8 mouse cellular contexts compared by ENCODE assay signal in the genomic region with DNA sequence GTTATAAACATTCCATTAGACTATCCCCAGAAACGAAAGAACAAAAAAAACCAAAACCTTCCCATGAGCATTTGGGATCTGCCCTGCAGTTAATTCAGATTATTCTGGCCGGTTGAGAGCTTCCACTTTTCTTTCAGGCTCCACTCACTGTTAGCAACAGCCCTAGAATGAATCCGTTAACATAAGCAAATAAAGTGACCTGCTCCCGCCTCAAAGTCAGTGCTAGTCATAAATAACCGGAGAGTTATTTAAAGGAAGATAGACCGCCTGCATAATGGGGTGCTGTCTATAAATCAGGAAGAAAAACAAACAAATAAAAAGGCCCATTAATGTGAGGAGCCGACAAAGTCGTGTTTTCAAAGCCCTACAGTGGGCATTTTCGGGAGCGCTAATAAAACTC.
DNase-seq lines count a peak whose midpoint lies in the region; ATAC-seq and TF ChIP-seq lines count a peak whose summit lies in the region.

No protein-coding gene starts in this region.

- H3K36me3 ChIP-seq in heart, postnatal 0 days (replicated peaks; ENCODE audit: control insufficient read depth, insufficient read depth, low read length) = no peaks in the 10 kb centered on the region
- H3K36me3 ChIP-seq in embryonic facial prominence, embryonic 11.5 days (replicated peaks; ENCODE audit: control insufficient read depth, insufficient read depth, low read depth, low read length) = no peaks in the 10 kb centered on the region
- H3K36me3 ChIP-seq in hindbrain, postnatal 0 days (ENCODE audit: insufficient read depth, low read length) = no peaks in the 10 kb centered on the region
- no peaks in the 10 kb centered on the region for H3K36me3 ChIP-seq in midbrain, embryonic 16.5 days (ENCODE audit: control insufficient read depth, insufficient read depth, low read length)

- DNase-seq in heart, postnatal 0 days (ENCODE audit: low spot score) = no peak
- DNase-seq in heart, adult 18-20 months = no peak
- DNase-seq in embryonic facial prominence, embryonic 11.5 days (ENCODE audit: low spot score) = no peak
- no peak for DNase-seq in hindbrain, postnatal 0 days (ENCODE audit: low spot score)
- no peak for DNase-seq in cerebellum, adult 9-10 months
- DNase-seq in layer of hippocampus, adult 18-20 months (ENCODE audit: low spot score in 2 of 2) = no peak
- DNase-seq in layer of hippocampus, postnatal 36 days = no peak

- no peak overlapping the region for H3K27ac ChIP-seq in heart, postnatal 0 days (ENCODE audit: low read depth)
- H3K27ac ChIP-seq in embryonic facial prominence, embryonic 11.5 days (replicated peaks; ENCODE audit: low read depth, low read length) = no peak overlapping the region
- H3K27ac ChIP-seq in hindbrain, postnatal 0 days = no peak overlapping the region
- no peak overlapping the region for H3K27ac ChIP-seq in midbrain, embryonic 16.5 days (ENCODE audit: low read length)

- no peak for TF ChIP-seq CTCF in heart, postnatal 0 days (IDR thresholded peaks at IDR 0.05; ENCODE audit: low read depth)
- no peak for TF ChIP-seq CTCF in hindbrain, postnatal 0 days (IDR thresholded peaks at IDR 0.05; ENCODE audit: low read depth)

- no peaks in the 10 kb centered on the region for H3K4me1 ChIP-seq in heart, postnatal 0 days (ENCODE audit: control insufficient read depth, insufficient read depth)
- H3K4me1 ChIP-seq in embryonic facial prominence, embryonic 11.5 days (ENCODE audit: control insufficient read depth, insufficient read depth, low read length) = no peaks in the 10 kb centered on the region
- H3K4me1 ChIP-seq in hindbrain, postnatal 0 days (ENCODE audit: insufficient read depth, low read length) = no peaks in the 10 kb centered on the region
- peaks cover 10% of the 10 kb centered on the region for H3K4me1 ChIP-seq in midbrain, embryonic 16.5 days (ENCODE audit: control insufficient read depth, insufficient read depth, low read length)

- no peak overlapping the region for H3K9ac ChIP-seq in heart, postnatal 0 days (replicated peaks; ENCODE audit: low read depth, low read length)
- peak overlapping the region; percentile 37; the same call in 1 of the 2 replicates for H3K9ac ChIP-seq in embryonic facial prominence, embryonic 11.5 days (replicated peaks; ENCODE audit: low read length)
- no peak overlapping the region for H3K9ac ChIP-seq in hindbrain, postnatal 0 days (replicated peaks; ENCODE audit: low read length)
- H3K9ac ChIP-seq in midbrain, embryonic 16.5 days (ENCODE audit: low read depth, low read length) = no peak overlapping the region

- 15% methylated on average over 10 of the region's 10 CpGs for WGBS in heart, postnatal 0 days
- 14% methylated on average over 10 of the region's 10 CpGs for WGBS in embryonic facial prominence, embryonic 11.5 days
- WGBS in hindbrain, postnatal 0 days = 13% methylated on average over 10 of the region's 10 CpGs
- 7% methylated on average over 10 of the region's 10 CpGs for whole genome bisulfite sequencing in midbrain, embryonic 16.5 days

- no peaks in the 10 kb centered on the region for H3K27me3 ChIP-seq in heart, postnatal 0 days (ENCODE audit: control insufficient read depth, insufficient read depth, low read length)
- H3K27me3 ChIP-seq in embryonic facial prominence, embryonic 11.5 days (ENCODE audit: control insufficient read depth, insufficient read depth, low read length) = no peaks in the 10 kb centered on the region
- H3K27me3 ChIP-seq in hindbrain, postnatal 0 days (ENCODE audit: insufficient read depth, low read length) = peaks cover 4% of the 10 kb centered on the region; the same call in 1 of the 2 replicates
- H3K27me3 ChIP-seq in midbrain, embryonic 16.5 days (ENCODE audit: control insufficient read depth, insufficient read depth, low read depth, low read length) = peaks cover 3% of the 10 kb centered on the region; the same call in 1 of the 2 replicates

- no peaks in the 10 kb centered on the region for H3K9me3 ChIP-seq in heart, postnatal 0 days (replicated peaks; ENCODE audit: control insufficient read depth, low read length)
- H3K9me3 ChIP-seq in embryonic facial prominence, embryonic 11.5 days (replicated peaks; ENCODE audit: control insufficient read depth, low read length) = no peaks in the 10 kb centered on the region
- H3K9me3 ChIP-seq in hindbrain, postnatal 0 days (ENCODE audit: low read length) = no peaks in the 10 kb centered on the region
- H3K9me3 ChIP-seq in midbrain, embryonic 16.5 days (replicated peaks; ENCODE audit: control insufficient read depth, low read length, poor library complexity, severe bottlenecking) = no peaks in the 10 kb centered on the region

- no peak for TF ChIP-seq EP300 in heart, postnatal 0 days (IDR thresholded peaks at IDR 0.05; ENCODE audit: low read depth)

- peak overlapping the region; percentile 56 for H3K4me2 ChIP-seq in heart, postnatal 0 days (ENCODE audit: low read depth, low read length)
- H3K4me2 ChIP-seq in embryonic facial prominence, embryonic 11.5 days (ENCODE audit: low read depth, low read length) = peak overlapping the region; percentile 40
- peak overlapping the region; percentile 53 for H3K4me2 ChIP-seq in hindbrain, postnatal 0 days (ENCODE audit: low read depth, low read length)
- peak overlapping the region; percentile 49 for H3K4me2 ChIP-seq in midbrain, embryonic 16.5 days (ENCODE audit: low read length)

- no peak for ATAC-seq in heart, postnatal 0 days (ENCODE audit: insufficient read depth, low read depth)
- ATAC-seq in embryonic facial prominence, embryonic 11.5 days (replicated peaks; ENCODE audit: insufficient number of reproducible peaks, low FRiP score, low TSS enrichment, low read depth) = no peak
- no peak for ATAC-seq in hindbrain, postnatal 0 days
- no peak for ATAC-seq in midbrain, embryonic 16.5 days

- peak overlapping the region; percentile 28 for H3K4me3 ChIP-seq in heart, postnatal 0 days (ENCODE audit: low read depth, low read length)
- H3K4me3 ChIP-seq in embryonic facial prominence, embryonic 11.5 days (ENCODE audit: low read depth, low read length) = no peak overlapping the region
- H3K4me3 ChIP-seq in hindbrain, postnatal 0 days (ENCODE audit: low read length) = peak overlapping the region; percentile 22
- H3K4me3 ChIP-seq in midbrain, embryonic 16.5 days (ENCODE audit: low read depth, low read length) = peak overlapping the region; percentile 7
